Mouse (Mus musculus) cerebellum, postnatal 4 days (tissue): Measurements from ENCODE around the gene Adora1.

Source experiments
- DNase-seq, 2 experiments: peaks; one replicate each; pipeline ENCODE4 v3.0.0; 2022; ENCODE audit warnings: low spot score in 2 of 2, mixed read lengths in 1 of 2

Adora1 gene

GRCm38 (mm10) chr1:134215751-134216628 is 19.2 kb downstream of the Adora1 start:
- no peak for DNase-seq

GRCm38 (mm10) chr1:134215059-134215458 is 20.2 kb downstream of the Adora1 start:
- DNase-seq, result no peak

GRCm38 (mm10) chr1:134213405-134213804 is 21.8 kb downstream of the Adora1 start:
- DNase-seq, result no peak

- no peak for DNase-seq
Measured at GRCm38 (mm10) chr1:134212351-134212750, 22.9 kb downstream of the Adora1 start.

- no peak for DNase-seq
Measured at GRCm38 (mm10) chr1:134211631-134212030, 23.6 kb downstream of the Adora1 start.

GRCm38 (mm10) chr1:134211043-134211442 is 24.2 kb downstream of the Adora1 start:
- no peak for DNase-seq

- DNase-seq, result no peak
Measured at GRCm38 (mm10) chr1:134210179-134210755, 25.0 kb downstream of the Adora1 start.

- DNase-seq, result no peak
Measured at GRCm38 (mm10) chr1:134206085-134206484, 29.1 kb downstream of the Adora1 start.

- DNase-seq, result peak in 1 of 2 experiments; percentile 38
Measured at GRCm38 (mm10) chr1:134205296-134206018, 29.8 kb downstream of the Adora1 start.

GRCm38 (mm10) chr1:134204230-134204629 is 31.0 kb downstream of the Adora1 start:
- DNase-seq, result no peak

GRCm38 (mm10) chr1:134201751-134202420 is 33.3 kb downstream of the Adora1 start:
- DNase-seq, result peak in 1 of 2 experiments; percentile 53

GRCm38 (mm10) chr1:134200998-134201686 is 34.1 kb downstream of the Adora1 start:
- DNase-seq, result no peak

GRCm38 (mm10) chr1:134200481-134200880 is 34.8 kb downstream of the Adora1 start:
- no peak for DNase-seq

- DNase-seq, result no peak
Measured at GRCm38 (mm10) chr1:134198197-134198995, 36.8 kb downstream of the Adora1 start.

GRCm38 (mm10) chr1:134197325-134197982 is 37.8 kb downstream of the Adora1 start:
- DNase-seq, result no peak

- DNase-seq, result peak in 1 of 2 experiments; percentile 50
Measured at GRCm38 (mm10) chr1:134196386-134196785, 38.8 kb downstream of the Adora1 start.

GRCm38 (mm10) chr1:134195979-134196378 is 39.3 kb downstream of the Adora1 start:
- DNase-seq, result no peak

GRCm38 (mm10) chr1:134195571-134195970 is 39.7 kb downstream of the Adora1 start:
- no peak for DNase-seq

GRCm38 (mm10) chr1:134195117-134195516 is 40.1 kb downstream of the Adora1 start:
- no peak for DNase-seq
